Mouse (Mus musculus) spleen, adult 2 months (tissue): ENCODE results near the gene Fnbp1.

Experiments
- CTCF ChIP-seq: fragments of 200-500 bp; IDR thresholded peaks from 2 replicates; pipeline ENCODE4 v1.5.1; 2011; ENCODE audit warnings: mild to moderate bottlenecking, inconsistent platforms; ENCODE audit not compliant: insufficient read depth, insufficient read length, insufficient replicate concordance; ENCODE audit errors: extremely low read depth
- POLR2A ChIP-seq: fragments of 200-500 bp; IDR thresholded peaks from 2 replicates; pipeline ENCODE4 v1.6.1; 2011; ENCODE audit warnings: low read depth, low read length, inconsistent platforms

GRCm38 (mm10) chr2:31106004-31106403 lies 35.8 kb downstream of the Fnbp1 start:
- TF ChIP-seq POLR2A (no peak), CTCF (no peak)
